Mouse (Mus musculus) right cerebral cortex, postnatal 14 days (tissue): Measurements from ENCODE around the gene Tinagl1.

ENCODE experiments used
- DNase-seq: peaks from one replicate; pipeline ENCODE4 v3.0.0; 2022

Gene Tinagl1

DNA sequence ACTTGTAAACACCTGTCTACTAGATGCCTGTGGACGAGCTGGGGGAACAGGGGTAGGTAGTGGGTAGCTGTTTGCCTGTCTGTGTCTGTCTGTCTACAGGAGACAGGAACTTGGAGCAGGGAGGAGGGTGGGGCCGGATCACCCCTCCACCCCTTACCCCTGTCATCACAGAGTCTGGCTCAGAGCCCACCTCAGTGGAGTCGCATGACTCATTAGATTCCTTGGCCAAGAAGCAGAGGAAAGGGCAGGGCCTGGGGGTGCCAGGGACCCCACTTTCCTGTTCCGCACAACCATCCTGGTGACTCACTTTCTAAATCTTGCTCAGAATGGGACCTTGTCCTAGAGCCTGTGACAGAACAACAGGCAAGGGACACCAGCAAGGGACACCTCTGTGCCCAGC lies 2.2 kb upstream of the Tinagl1 start:
- no peak for DNase-seq

DNA sequence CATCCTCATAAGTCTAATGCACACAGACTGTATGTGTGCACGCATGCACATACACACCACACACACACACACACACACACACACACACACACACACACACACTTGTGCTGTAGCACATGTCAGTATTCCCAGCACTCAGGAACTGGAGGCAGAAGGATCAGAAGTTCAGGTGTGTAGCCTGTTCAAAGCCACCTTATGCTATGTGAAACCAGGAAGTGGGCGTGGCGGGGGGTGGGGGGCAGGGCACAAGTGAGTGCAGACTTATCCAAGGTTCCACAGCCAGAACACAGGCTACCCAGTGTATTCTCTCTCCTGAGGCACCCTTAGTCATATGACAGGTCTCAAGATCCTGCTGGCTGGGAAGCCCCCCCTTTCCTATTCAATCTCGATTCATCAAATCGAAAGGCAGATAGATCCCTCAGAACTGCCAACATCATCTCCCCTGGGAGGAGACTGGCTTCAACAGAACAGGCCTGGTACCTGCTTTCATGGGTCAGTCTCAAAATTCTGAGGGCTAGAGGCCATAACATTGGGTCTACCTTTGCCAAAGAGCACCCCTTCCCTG lies 1.3 kb upstream of the Tinagl1 start:
- DNase-seq = no peak

DNA sequence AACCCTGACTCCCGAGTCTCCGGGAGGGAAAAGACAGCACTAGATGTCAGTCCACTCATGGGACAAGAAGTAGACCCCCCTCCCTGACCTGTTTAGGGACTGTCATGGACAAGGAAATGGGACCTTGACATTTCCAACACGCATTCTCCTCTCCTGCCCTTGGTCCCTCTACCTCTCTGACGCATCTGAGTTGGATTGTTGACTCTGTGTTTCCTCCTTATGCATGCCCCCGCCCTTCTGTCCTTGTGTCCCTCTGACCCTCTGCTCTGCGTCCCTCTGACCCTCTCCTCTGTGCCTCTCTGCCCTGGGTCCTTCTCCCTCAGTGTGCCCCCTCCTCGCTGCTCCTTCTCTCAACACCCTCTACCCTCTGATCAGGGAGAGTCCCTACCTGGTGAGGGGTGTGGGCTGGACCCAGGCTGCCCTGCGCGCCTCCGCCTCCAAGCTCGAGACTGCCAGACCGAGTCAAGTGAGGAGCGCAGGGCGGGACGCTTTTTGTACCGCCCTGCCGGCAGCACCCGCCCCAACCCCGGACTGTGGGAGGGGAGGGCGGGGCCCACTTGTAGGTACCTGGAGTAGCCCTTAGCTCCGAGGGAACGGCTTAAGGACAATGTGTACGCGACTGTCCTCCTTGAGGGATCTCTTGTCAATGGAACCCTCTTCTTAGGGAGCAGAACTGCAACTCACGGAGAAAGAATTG lies 439 bp downstream of the Tinagl1 start:
- no peak for DNase-seq

DNA sequence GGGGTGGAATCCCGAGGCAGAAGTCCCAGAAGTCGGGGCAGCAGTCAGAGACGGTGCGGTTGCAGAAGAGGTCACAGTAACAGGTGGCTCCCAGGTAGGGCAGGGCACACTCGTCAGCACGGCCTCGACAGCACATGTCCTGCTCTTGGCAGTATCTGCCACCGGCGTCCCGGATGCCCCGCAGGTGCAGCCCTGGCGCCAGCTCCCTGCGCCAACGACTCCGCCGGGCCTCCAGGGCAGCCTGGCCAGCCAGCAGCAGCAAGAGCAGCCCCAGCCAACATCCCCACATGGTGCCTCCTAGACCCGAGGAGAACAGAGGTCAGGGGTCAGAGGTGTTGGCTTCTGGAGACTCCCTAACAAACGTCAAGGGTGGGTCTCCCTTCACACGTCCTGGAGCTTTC lies 1.0 kb downstream of the Tinagl1 start:
- no peak for DNase-seq

DNA sequence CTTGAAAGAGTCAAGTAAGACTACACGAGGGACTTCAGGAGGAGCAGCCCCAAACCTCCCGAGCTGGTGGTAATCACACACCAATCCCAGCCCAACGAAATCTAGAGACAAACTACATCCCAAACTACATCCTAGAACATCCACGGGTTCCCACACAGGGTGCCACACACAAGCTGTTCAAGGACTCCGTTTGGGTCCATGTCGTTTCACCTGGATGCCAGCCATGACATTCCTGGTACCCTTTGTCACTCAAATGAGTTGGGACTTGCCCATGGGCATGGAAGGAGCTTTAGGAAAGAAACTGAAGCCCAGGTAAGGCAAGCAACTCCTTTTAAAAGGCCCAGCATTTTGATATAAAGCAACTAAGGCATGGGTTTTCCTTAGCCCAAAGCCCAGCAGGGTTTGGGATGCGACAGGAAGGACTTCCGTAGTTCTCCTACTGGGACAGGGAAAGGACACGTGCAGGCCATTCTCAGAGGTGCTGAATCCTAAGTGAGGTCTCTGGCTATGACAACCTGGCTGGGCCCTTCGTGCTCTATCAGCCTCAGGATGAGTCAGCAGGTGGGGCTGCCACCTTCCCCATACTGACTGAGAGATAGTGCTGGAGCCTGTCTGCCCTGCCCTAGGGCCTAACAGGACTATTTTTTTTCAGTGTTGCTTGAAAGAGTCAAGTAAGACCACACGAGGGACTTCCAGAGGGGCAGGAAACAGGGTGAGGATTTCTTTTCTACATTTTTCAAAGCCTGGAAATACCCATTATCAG lies 1.7 kb downstream of the Tinagl1 start:
- no peak for DNase-seq

DNA sequence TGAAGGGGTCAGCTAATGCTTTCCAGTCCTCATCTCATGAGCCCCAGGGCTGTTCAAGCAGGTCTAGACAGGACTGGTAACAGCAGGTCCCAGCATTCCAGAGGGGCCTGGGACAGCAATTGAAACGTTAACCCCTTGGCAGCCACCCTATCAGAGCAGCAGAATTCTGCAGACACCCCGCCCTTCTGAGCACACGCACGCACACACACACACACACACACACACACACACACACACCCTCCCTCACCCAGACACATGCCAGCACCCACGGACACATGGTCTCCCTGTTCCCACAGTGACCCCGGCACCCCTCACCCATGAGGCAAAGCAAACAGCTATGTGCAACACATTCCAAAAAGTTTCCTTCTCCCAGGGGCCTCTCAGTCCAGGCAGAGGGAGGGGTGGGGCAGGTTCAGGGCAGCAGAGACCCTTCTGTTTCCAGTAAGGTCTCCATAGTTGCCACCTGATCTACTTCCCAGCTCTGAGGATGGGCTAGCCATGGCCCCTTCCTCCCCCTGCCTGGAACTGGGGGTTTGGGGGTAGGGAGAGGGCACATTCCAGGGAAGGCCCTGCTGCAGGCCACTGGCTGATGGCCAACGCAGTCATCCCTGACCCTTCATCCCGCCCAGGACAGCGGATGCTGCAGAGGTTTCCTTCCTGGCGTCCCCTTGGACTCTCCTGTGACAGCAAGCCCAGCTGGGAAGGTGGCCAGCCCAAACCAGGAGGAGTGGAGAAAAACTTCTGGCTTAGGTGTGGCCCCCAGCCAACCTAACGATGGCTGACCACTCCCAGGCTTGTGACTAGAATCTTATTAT lies 2.8 kb downstream of the Tinagl1 start:
- no peak for DNase-seq

DNA sequence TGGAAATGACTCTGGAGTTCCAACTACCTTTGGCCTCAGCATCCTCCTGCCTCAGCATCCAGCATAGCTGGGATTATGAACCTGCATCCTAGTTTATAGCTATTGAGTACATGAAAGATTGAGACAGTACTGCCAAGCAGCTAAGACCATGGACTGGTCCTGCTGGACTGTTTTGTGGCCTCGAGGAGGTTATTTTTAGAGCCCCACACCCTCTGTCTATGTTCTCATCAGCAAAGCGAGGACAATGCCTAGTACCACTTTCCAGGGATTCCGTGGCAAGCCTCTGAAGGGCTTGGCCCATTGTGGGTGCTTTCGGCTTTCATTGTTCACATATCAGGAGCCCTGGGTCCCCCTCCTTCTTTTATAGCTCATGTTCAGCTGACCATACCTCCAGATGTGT lies 4.6 kb downstream of the Tinagl1 start:
- DNase-seq = no peak

DNA sequence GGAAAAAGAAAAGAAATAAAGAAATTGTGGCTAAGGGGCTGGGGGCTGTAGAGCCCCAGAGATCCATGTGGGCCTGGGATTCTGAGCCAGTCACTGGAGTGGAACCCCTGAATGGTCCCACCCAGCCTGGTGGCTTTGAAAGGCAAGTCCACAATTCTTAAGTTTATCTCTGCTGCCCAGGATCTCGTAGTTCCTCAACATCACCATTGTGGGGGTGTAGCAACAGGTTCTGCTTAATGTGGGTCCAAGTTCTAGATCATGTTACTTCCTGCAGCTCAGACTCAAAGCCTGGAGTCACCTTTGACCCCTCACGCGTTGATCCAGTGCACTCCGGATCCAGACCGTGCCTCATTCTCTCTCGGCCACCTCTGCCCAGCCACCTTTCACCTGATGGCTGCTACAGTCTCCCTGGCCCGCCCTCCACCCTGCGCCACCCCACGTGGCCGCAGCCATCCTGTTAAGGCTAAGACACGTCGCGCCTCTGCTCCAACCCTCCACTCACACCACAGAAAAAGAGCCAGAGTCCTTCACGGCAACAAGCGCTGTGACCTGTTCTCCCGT lies 5.4 kb downstream of the Tinagl1 start:
- no peak for DNase-seq

DNA sequence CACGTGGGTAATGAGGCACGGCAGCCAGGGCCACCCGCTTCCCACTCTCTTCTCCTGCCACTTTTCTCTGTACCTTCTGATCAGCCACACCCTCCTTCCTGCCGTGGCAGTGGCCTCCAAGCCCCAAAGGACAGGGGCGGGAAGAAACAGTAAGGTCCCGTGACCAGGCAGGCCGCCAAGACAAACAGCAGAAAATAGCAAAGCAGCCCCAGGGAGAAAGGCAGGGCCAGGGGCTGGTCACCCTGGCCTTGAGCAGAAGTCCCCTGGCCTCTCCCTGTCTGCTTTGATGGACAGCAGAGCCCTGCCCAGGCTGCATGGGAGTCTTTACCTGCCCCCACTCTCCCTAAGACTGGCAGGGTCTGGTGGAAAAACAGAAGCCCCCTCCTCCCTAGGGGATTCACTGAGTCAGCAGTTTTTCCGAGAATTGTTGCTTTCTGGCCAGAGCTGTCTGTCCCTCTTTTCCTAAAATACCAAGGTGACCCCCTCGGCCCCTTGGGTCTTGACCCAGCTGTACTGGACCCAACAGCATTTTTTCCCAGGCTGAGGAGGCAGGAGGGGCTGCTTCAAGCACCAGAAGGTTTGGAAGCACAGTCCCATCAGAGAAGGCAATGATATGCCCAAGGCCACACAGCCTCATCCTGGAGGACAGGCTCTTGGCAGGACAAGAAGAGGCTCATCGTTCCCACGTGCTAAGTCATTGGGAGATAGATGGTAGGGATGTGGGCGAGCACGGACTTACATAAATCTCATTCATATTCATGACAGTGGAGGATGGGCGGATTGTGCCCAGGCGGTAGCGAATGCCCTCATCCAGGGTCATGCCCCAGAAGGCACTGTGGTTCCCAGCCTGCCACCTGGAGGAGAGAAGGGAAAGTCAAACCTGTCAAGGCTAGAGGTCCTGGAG lies 6.4 kb downstream of the Tinagl1 start:
- DNase-seq = peak; percentile 38

DNA sequence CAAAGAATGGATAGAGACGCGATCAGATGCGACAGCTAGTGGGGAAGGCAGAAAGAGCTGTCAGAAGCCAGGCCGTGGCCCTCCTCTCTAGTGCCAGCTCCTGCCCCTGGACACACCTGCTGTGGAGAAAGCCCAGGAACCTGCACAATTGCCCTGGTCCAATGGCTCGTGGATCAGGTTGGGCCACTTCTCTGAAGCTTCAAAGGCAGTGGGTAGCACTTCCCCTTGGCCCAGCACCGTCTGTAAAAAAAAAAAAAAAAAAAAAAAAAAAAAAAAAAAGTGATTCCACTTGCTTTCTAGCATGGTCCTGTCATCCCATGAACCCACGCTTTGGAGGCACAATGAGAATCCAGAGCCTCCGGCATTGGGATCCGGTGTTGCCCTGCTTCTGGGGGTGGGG lies 7.1 kb downstream of the Tinagl1 start:
- no peak for DNase-seq

DNA sequence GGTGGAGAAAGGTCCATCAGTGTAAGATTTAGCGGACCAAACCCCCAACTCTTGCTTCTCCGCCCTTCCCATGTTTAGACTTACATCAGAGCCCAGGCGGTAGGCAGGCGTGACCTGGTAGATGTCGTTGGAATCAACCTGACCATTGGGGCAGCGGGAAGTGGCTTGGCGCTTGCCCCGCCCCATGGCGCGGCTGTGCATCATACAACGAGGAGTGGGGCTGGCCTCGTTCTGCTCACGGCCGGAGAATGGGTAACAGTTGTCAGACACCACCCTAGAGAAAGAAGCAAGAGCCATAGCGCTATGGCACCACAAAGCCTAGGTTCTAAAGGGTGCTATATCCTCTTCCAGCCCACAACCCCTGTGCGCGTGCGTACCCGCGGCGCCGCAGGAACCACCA lies 7.6 kb downstream of the Tinagl1 start:
- DNase-seq = no peak

DNA sequence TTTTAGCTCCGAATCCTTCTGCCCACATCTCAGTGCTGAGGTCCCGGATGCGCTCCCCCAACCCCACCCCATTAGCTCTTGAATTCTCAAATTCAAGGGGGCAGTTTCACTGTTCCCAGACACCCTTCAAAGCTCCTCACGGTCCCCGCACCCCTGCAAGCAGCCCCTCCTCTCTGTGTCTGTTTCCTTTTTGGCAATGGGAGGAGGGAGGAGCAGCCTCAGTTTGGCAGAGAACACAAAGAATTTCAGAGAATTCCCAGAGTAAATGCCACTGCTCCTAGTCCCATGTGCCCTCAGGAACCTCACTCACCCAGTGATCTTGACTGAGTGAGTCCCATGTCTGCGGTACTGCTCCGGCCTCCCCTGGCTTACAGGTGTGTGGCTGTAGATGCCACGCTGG lies 8.3 kb downstream of the Tinagl1 start:
- no peak for DNase-seq

DNA sequence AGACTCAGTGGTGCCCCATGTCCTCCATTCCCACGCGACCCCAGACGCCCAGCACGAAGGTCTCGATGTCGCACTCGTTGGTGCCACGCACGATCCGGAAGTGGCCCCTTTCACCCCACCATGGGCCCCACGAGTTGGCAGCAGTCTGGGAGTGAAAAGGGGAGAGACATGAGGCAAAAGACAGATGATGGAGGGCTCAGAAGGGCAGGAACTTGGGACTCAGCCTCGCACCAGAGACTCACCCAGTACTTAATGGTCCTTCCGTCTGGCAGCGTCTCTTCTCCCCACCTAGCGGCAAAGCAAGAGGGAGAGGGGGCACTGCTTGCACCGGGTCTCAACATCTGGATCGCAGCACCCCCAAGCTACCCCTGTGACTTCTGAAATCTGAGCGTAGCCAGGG lies 8.9 kb downstream of the Tinagl1 start:
- DNase-seq = no peak

DNA sequence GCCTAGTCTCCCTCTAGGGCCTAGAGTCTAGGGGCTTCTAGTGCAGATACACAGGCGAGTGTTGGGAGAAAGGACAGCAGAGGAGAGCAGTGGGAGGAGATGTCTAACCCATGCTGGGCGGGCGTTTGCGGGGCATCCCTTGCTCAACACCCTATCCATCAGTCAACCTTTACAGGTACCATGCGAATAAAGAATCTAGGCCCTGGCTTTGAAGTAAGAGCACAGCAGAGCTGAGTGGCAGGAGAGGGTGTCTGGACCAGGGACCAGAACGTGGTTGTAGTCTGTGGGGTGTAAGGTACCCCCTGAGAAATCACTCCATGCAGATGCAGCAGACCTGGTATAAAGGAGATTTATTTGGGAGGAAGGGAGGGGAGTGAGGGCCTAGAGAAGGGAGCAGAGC lies 10.8 kb downstream of the Tinagl1 start:
- no peak for DNase-seq

DNA sequence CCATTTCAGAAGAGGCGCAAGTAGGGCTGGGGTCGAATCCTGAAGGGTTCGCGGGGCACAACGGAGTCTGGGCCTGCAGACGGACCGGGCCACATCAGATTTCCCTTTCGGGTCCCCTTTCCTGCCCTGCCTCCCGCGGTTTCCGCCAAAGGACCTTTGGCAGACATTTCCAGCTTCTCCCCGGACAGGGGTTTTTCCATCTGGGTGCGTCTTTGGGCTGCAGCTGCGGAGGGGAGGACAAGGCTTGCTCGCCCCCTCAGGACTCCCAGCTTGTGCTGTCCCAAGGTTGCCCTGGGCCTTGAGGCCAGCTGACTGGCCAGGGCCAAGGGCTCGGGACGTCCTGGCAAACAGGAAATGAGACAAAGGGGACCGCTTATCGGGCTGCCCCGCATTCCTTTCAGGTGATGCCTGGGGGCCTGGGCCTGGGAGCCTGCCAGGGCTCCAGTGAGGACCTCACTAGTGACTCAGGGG lies 11.5 kb downstream of the Tinagl1 start:
- no peak for DNase-seq

DNA sequence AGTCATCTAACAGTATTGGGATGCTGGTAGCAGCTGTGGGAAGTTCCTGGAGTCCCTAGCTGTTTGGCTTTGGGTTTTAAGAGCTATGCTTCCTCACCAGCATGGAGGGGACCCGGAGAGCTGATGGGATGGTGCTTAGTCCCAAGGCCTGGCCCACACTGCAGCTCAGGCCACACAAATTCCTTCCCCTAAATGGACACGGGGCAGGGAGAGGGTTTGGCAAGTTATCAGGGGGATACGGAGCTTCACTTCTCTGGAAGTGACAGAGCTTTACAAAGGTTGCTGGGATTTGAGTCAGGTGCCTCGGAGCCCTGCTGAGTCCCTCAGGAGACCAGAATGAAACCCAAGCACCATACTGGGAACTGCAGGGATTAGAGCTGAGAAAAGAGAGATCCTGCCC lies 13.6 kb downstream of the Tinagl1 start:
- no peak for DNase-seq

DNA sequence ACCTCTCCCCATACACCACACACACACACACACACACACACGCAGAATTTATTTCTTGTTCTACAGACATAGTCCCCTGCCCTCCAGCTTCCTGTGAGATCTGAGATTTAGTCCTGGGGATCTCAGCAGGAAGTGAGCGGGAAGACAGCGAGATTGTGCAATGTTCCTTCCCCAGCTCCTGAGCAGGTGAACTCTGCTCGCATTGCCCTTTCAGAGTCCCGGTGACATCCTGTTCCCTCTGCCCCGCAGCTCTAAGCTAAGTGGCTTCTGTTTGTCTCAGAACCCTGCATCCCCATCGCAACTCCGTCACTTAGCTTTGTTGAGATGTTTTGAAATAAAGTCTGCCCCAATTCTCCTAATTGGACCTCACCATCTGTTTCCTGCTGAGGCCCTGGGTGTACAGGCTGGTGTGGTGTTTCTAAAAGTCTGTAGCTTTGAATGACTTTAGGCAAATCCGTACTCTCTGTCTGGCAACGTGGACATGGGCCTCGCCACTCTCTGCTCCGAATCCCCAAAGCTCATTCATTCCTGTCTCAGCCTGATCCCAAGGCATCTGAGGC lies 18.0 kb downstream of the Tinagl1 start:
- no peak for DNase-seq

DNA sequence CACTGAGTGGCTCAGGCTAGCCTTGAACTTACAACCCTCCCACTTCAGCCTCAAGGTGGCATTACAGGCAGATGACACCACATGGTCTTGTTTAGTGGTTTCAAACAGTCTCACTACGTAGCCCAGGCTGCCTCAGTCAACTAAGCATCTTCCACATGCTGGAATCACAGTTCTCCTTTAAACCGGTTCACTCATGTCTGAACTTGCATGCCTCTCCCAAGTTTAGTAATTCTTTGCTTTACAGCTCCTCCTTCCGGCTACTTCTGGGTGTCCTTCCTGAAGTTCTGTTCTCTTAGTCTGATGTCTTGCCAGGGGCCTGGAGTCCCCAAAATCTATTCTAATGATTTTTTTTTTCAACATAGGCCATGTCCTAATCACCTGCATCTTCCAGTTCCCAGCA lies 20.7 kb downstream of the Tinagl1 start:
- DNase-seq = no peak

DNA sequence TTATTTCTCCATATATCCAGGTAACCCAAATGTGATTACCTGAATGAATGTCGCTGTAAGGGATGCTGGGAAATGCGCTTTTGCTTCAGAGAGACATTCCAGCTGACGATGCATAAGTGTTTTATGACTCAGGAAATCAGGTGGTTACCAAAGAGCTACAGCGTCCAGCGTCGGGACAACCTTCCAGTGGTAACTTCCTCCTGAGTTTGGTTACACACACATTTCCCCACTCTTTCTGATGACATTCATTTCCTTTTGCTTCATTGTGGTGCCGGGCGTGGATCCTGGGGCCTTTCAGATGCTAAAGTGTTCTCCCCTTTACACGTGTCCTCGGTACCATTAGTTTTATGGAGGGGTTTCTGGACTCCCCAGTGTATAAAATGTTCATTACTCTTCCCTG lies 26.5 kb downstream of the Tinagl1 start:
- DNase-seq = no peak

DNA sequence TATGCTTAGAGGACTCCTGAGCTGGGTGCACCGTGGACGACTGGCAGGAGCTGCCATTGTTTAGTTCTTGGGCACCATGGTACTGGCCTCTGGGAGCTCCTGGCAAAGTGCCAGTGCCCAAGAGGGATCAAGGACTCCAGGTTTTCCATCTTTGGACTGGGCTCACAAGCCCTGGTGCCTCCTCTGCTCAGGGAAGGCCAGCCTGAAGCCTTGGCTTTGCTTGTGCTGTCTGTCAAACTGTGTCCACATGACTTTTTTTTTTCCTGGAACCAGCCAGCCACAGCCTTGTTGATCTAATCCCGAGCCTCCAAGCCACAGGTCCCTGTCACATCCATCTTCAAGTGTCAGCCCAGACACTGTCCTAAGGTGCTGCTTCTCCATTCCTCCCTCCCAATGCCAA lies 33.1 kb downstream of the Tinagl1 start:
- no peak for DNase-seq

DNA sequence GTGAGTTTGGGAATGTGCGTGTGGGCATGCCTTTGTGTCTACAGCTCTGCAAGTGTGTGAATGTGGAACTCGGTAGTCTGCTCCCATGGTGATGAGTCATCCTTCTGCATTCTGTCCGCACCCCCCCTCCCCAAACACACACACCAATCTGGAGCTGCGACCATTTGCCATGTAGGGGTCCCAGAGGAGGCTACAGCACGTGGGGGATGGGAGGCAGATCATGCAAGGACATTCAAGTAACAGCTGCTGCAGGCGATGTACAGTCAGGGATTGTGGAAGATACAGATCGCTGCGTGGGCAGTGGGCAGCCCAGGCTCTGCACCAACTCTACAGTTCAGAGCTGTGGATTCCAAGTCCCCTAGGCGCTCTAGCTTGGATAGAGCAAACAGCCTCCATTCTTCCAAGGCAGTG lies 33.9 kb downstream of the Tinagl1 start:
- peak; percentile 65 for DNase-seq

DNA sequence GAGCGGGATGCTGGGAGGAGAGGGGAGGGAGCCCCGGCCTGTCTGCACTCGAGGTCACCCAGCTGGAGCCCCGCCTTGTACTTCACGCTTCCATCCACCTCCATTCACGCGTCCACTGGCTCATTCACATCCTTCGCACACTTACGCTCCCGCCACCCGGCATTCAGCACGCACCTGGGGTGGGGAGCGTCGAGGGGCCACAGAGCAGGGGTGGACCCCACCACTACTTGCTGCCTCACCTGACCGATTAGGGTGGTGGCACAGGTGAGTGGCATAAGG lies 35.8 kb downstream of the Tinagl1 start, which contains the start of gene Hcrtr1:
TSS of gene Hcrtr1 (minus strand) at position 146 of the 279 bp plus-strand sequence.
- no peak for DNase-seq
